Comparison of ENCODE assay signal across 25 mouse cellular contexts in the genomic region with DNA sequence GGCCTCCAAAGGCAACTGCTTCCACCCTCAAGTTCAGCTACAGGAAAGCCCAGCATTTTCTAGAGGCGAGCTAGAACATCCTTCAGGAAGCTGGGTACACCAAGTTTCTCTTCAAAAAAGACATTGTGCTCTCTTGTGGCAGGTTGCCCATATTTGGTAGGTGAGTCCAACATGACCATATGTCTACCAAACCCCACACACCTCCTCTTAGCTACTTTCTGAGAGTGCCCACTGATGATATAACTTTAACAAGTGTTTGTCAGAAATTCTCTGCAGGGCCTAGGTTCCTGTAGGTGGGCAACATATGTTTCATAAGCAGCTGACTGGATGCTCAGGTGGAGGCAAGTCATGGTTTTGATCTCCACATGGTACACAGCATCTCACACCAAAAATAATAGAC. TPM values are rescaled to one million over a fixed set of nuclear protein-coding genes. Genes with fewer than 3 reads are reported as not detected.
DNase-seq lines count a peak whose midpoint lies in the region; ATAC-seq and TF ChIP-seq lines count a peak whose summit lies in the region.
"Had no signal": no experiment of that assay in that cellular context is flagged by ENCODE, and none has a peak within 500 bp of the region (broad histone marks: within the 10 kb centered on the region; RNA-seq: fewer than 3 reads in every experiment).

No protein-coding gene starts in this region.

- no peak overlapping the region for H3K27ac ChIP-seq in forebrain, embryonic 13.5 days
- H3K27ac ChIP-seq in stomach, postnatal 0 days (replicated peaks), result no peak overlapping the region
- H3K27ac ChIP-seq: embryonic facial prominence, embryonic 13.5 days; gastrocnemius, adult 2 months; hindbrain, embryonic 13.5 days; kidney, embryonic 15.5 days had no signal

- H3K27me3 ChIP-seq in forebrain, embryonic 13.5 days, result no peaks in the 10 kb centered on the region
- H3K27me3 ChIP-seq in stomach, postnatal 0 days (ENCODE audit: control insufficient read depth, insufficient read depth, low read length), result no peaks in the 10 kb centered on the region
- H3K27me3 ChIP-seq: embryonic facial prominence, embryonic 13.5 days; hindbrain, embryonic 13.5 days; kidney, embryonic 15.5 days had no signal

- no peak for ATAC-seq in cerebellum, adult (ENCODE audit: insufficient number of reproducible peaks, low FRiP score, low TSS enrichment)
- no peak for ATAC-seq in forebrain, embryonic 13.5 days
- no peak for ATAC-seq in stomach, postnatal 0 days (ENCODE audit: low FRiP score, low TSS enrichment)
- ATAC-seq: forebrain, embryonic 14.5 days had no signal

- intact Hi-C loops in left cerebral cortex, postnatal 4 days (cut with DNase I), result no loop called here

- peaks cover 19% of the 10 kb centered on the region for H3K36me3 ChIP-seq in forebrain, embryonic 13.5 days (ENCODE audit: poor library complexity, severe bottlenecking)
- no peaks in the 10 kb centered on the region for H3K36me3 ChIP-seq in stomach, postnatal 0 days (ENCODE audit: control insufficient read depth, insufficient read depth, low read length)

- no peak for TF ChIP-seq CTCF in stomach, postnatal 0 days (IDR thresholded peaks at IDR 0.05; ENCODE audit: low read depth)

- WGBS in forebrain, embryonic 13.5 days, result 83% methylated on average over 1 of the region's 1 CpGs
- 95% methylated on average over 1 of the region's 1 CpGs for WGBS in stomach, postnatal 0 days

- no peaks in the 10 kb centered on the region for H3K9me3 ChIP-seq in forebrain, embryonic 13.5 days (replicated peaks)
- no peaks in the 10 kb centered on the region for H3K9me3 ChIP-seq in stomach, postnatal 0 days (ENCODE audit: control insufficient read depth, low read length)
- H3K9me3 ChIP-seq: embryonic facial prominence, embryonic 13.5 days; hindbrain, embryonic 13.5 days; kidney, embryonic 15.5 days had no signal

- peak; percentile 9 for DNase-seq in cerebellum, adult 11-12 months
- DNase-seq in left cerebral cortex, adult 11 months (ENCODE audit: low spot score), result peak; percentile 11
- no peak for DNase-seq in left cerebral cortex, postnatal 4 days
- peak; percentile 81 for DNase-seq in brain, adult 2 months (ENCODE audit: low read depth, low spot score)
- peak; percentile 17 for DNase-seq in cerebellum, adult 9-11 months
- no peak for DNase-seq in stomach, postnatal 0 days (ENCODE audit: low spot score)
- DNase-seq: adrenal gland, postnatal 14 days; gastrocnemius, adult 2 months; kidney, adult 11 months; kidney, postnatal 4 days; lung, postnatal 4 days; midbrain, embryonic 14.5 days; thymus, postnatal 14 days had no signal

- H3K4me2 ChIP-seq in forebrain, embryonic 13.5 days, result no peak overlapping the region
- no peak overlapping the region for H3K4me2 ChIP-seq in stomach, postnatal 0 days (replicated peaks; ENCODE audit: low read depth)
- H3K4me2 ChIP-seq: embryonic facial prominence, embryonic 13.5 days; hindbrain, embryonic 13.5 days; kidney, embryonic 15.5 days had no signal

- H3K9ac ChIP-seq in forebrain, embryonic 13.5 days, result no peak overlapping the region
- no peak overlapping the region for H3K9ac ChIP-seq in stomach, postnatal 0 days (ENCODE audit: low read length)
- H3K9ac ChIP-seq: embryonic facial prominence, embryonic 13.5 days; hindbrain, embryonic 13.5 days; kidney, embryonic 15.5 days had no signal

- no peak for TF ChIP-seq EP300 in stomach, postnatal 0 days (optimal IDR thresholded peaks at IDR 0.05)

- H3K4me1 ChIP-seq in forebrain, embryonic 13.5 days, result peaks cover 14% of the 10 kb centered on the region
- no peaks in the 10 kb centered on the region for H3K4me1 ChIP-seq in stomach, postnatal 0 days (replicated peaks; ENCODE audit: control insufficient read depth, insufficient read depth)

- H3K4me3 ChIP-seq in forebrain, embryonic 13.5 days, result no peak overlapping the region
- H3K4me3 ChIP-seq in stomach, postnatal 0 days (ENCODE audit: low read depth, low read length), result no peak overlapping the region
- H3K4me3 ChIP-seq: embryonic facial prominence, embryonic 13.5 days; erythroblast, embryonic 14.5 days; gastrocnemius, adult 2 months; hindbrain, embryonic 13.5 days; kidney, embryonic 15.5 days had no signal

RNA-seq across cellular contexts. Expression of a gene that starts 45.9 kb away (rescaled TPM):
- 1 to 10 TPM; 4.4 to 5.9 TPM for total RNA-seq in left cerebral cortex, postnatal 4 days (2021)
- 2.8 and 3.6 TPM in 2 replicates for polyA plus RNA-seq in forebrain, embryonic 13.5 days (2015; fragmentation: Nextera tagmentation; extraction: Ambion mirVana)
- polyA plus RNA-seq in stomach, postnatal 0 days (2015; fragmentation: Nextera tagmentation; extraction: Ambion mirVana), result 2.4 and 2.5 TPM in 2 replicates
- total RNA-seq: liver, adult 2 months; megakaryocyte-erythroid progenitor cell, adult 5-6 weeks had no signal
- polyA plus RNA-seq: brain, embryonic 14.5 days; liver, adult 2 months; neural tube, embryonic 11.5 days; testis, adult 2 months had no signal

RNA-seq across cellular contexts. Expression of a gene that starts 45.9 kb away (rescaled TPM):
- 10 to 100 TPM; 21.2 to 24.1 TPM for total RNA-seq in left cerebral cortex, postnatal 4 days (2021)
- 29.8 and 39.3 TPM in 2 replicates for polyA plus RNA-seq in forebrain, embryonic 13.5 days (2015; fragmentation: Nextera tagmentation; extraction: Ambion mirVana)
- 20.9 and 21.4 TPM in 2 replicates for polyA plus RNA-seq in stomach, postnatal 0 days (2015; fragmentation: Nextera tagmentation; extraction: Ambion mirVana)

Comparison
In these comparisons a context has a peak if more than half of its experiments do, and no peak if none do; other contexts are left out.
1. DNase-seq: peak in cerebellum, adult 11-12 months (single experiment), left cerebral cortex, adult 11 months (single experiment), brain, adult 2 months (single experiment) and cerebellum, adult 9-11 months (single experiment); none in left cerebral cortex, postnatal 4 days (single experiment) and stomach, postnatal 0 days (single experiment).